Mouse (Mus musculus): Measurements from ENCODE around the gene Srxn1.
"Not testable (repeated sequence)": the region's sequence is repeated elsewhere in the genome, so short reads cannot be mapped to it uniquely, and the experiment has no call there.

The Srxn1 gene

DNA sequence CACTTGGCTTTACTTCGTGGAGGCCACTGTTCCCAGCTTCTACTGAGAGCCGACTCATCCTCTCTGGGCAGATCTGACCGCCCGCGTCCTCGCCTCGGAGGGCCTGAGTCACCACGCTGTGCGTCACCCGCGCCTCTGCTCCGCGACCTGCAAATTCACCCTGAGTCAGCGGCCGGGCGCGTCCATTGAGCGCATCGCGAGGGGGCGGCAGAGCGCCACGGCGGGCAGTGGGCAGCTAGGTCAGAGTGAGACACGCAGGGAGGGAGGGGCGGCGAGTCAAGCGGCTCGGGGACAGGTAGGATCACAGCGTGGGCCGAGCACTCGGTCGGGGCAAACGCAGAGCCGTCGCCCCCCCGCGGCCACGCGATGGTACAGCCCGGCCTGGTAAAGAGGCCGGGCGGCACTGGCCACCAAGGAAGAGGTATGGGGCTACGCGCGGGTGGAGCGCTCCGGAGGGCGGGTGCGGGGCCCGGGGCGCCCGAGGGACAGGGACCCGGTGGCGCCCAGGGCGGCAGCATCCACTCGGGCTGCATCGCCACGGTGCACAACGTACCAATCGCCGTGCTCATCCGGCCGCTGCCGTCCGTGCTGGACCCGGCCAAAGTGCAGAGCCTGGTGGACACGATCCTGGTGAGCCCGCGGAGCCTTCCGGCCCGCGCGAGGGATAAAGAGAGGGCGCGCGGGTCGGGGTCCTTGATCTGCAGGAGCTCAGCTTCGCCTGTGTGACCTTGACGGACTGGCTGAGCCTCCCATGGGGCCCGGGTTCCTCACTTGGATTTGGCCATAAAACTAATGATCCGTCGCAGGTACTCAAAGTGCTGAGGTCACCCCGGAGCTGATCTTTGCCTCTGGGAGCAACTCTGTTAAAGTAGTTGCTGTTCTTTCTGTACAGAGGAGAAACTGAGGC, at the start of gene Srxn1:
Srxn1 (plus strand) TSS at position 199 of the 907 bp plus-strand sequence.
- peak; percentile 87 to 93 for DNase-seq (ENCODE audit: low spot score in 2 of 2)

- DNase-seq (ENCODE audit: low spot score in 2 of 2) = peak in 1 of 2 experiments; percentile 27
Measured at GRCm38 (mm10) chr2:152056368-152057251, 48.7 kb upstream of the Srxn1 start.

DNA sequence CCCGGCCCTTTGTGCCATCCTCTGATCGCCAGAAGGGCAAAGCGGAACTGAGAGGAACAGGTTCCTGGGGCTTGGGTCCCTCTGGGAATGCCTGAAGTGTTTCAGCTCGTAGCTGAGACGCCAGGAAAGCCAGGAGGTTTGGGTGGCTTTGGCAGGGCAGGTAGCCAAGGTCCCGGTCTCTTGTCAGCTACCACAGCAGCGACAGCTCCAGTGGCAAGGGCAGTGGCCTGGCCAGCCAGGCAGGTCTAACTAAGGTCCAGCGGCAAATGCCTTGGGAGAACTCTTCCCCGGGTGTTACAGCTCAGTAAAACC, 48.1 kb upstream of the Srxn1 start:
- no peak for DNase-seq (ENCODE audit: low spot score in 2 of 2)

GRCm38 (mm10) chr2:152062817-152063216, 42.5 kb upstream of the Srxn1 start:
- DNase-seq (ENCODE audit: low spot score in 2 of 2) = not testable (repeated sequence)

DNA sequence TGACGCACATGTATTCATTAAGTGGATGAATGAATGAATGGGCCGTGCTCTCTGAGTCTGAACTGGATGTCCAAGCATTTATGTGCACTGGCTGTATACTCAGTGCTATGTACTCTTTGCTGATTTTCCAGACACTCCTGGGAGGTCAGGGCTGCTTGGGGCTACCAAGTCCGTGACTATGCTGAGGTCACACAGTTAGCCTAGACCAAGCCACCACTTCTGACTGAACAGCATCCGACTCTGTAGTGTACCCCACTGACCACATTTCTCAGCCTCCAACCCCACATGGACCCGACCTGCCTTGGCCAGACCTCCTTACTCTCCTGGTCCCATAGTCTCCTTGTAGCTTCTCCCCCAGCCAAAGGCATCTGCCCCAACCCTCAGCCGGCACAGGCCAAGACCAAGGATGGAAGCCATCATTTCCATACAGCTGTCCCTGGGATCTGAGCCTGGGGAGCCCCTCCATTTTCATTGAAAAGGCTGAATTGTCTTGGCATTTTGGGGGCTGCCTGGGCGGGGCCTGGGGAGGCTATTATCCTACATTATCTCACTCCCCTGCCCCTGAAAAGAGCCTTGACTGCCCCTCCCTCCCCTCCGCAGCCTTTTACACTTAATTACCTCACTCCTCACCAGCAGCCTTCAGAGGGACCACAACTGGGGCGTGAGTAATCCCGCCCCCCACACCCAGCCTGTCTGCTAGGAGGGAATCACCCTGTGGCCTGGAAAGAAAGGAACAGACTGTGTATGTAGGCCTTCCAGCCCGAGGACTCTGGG, 36.5 kb upstream of the Srxn1 start:
- DNase-seq (ENCODE audit: low spot score in 2 of 2) = no peak

DNA sequence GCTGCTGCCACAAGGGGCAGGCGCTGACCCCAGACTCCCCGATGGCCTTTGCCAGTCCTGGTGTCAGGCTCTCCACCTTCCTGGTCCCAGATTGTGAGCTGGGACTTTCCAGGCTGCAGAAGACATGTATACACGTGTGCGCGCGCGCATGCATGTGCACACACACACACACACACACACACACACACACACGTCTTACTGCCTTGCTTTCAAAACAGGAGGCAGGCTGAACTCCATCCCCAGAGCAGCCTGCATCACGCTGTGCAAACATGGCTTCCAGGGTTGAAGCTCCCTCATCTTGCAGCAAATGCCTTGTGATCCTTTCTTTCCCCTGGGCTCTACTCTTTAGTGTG, 35.9 kb upstream of the Srxn1 start:
- no peak for DNase-seq (ENCODE audit: low spot score in 2 of 2)

DNA sequence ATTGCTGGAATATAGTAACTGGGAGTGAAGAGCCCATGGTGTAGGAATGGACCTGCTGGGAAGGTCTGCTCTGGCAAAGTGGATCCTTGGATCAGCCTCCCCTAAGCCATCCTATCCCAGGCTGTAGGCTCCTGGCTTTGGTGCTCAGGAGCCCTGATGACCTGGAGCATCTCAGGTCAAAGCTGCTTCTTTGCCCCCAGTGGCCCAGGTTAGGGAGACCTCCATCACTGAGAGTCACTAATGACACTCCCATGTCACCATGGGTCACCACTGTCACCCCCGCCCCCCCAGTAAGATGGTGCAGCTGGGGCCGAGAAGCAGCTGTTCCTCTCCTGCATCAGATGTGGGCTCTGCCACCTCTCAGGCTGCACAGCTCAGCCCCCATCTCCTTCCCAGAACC, 35.4 kb upstream of the Srxn1 start:
- DNase-seq (ENCODE audit: low spot score in 2 of 2) = no peak

DNA sequence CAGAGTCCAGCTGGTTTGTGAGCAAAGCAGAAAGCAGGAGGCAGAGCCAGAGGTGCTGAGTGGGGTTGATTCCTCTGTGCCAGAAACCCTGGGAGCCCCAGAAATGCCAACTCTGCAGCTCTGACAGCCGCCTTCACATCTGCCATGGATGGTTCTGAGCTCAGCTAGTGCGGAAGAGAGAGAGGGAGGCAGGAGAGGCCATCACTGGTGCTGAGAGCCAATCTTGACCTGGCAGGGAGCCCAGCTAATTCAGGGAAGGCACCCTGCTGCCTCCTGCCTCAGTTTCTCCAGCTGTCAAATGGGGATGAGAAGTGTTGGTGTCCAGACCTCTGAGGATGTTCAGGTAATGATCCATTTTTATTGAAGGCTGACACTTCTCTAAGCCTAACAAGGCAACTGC, 30.8 kb upstream of the Srxn1 start:
- no peak for DNase-seq (ENCODE audit: low spot score in 2 of 2)

GRCm38 (mm10) chr2:152075294-152075889, 29.9 kb upstream of the Srxn1 start:
- no peak for DNase-seq (ENCODE audit: low spot score in 2 of 2)

- DNase-seq (ENCODE audit: low spot score in 2 of 2) = no peak
Measured at GRCm38 (mm10) chr2:152077337-152077736, 28.0 kb upstream of the Srxn1 start.

DNA sequence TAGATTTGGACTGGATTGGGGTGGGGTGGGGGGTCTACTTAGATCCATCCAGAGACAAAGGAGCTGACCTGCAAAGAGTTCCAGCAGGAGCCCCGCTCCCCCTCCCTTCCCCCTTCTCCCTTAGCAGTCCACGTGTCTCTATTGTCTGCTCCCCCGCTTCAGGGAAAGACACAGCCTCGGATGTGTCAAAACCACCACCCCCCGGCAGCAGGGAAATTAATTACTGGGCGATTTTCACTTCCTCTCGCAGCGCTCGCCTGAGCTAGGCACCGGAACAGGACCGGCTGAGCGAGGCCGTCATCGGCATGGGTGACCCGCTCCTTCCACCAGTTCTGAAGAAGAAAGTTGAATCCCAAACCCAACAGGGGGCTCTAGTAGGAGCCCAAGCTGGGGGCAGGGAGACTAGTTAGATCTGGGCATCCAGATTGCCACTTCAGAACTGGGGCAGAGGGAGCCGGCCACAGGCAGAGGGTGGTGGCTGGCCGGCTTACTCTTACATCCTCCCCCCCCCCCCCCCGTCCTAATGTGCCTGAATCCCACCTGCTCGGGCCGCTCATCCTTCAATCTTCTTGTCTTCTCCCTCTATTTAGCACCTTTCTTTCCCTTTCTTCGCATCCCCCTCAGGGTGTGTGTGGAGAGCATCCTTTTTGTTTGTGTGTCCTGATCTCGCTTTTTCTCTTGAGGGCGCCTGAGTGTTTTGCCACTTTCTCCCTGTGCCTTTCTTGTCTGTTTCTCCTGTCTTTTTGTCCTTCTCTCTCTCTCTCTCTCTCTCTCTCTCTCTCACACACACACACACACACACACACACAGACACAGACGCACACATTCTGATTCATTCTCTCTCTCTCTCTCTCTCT, 24.4 kb upstream of the Srxn1 start, which contains the start of gene Scrt2:
Scrt2 (plus strand) TSS at position 845 of the 857 bp plus-strand sequence.
- DNase-seq (ENCODE audit: low spot score in 2 of 2) = peak; percentile 25 to 36

GRCm38 (mm10) chr2:152081641-152082448, 23.5 kb upstream of the Srxn1 start:
- DNase-seq (ENCODE audit: low spot score in 2 of 2) = peak; percentile 56 to 64

DNA sequence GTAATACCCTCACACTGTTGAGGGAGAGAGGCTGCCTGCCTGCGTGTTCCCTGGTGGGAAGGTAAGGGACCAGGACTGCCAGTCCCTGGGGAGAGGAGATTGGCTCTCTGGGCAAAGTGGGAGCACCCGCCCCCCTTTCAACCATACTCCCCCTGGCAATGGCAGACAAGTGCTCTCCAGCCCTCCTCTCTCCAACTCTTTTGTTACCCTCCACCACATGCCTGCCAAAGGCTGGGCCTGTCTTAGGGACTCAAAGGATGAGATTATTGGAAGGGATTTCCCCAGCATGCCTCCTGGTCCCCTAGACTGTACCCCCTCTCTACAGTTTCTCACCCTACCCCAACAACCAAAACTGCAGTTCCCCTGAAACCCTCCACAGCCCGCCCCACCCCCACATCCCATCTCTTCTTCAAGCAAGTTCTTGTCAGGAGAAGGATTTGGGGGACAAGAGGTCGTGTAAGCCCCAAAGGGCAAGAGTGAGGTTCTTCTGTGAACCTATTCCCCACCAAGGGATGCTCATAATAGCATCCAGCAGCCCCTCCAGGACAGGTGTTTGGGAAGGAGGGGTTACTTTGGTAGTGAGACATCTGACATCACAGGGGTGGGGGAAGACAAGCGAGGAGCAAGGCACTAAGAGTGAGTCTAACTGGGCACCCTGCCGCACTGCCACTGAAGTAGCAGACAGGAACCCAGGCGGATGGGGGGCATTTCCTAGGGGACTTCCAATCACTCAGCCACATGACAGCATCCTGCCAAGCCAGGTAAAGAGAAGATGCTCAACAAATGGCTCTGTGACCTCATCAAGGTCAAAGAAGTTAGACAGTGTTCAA, 22.6 kb upstream of the Srxn1 start:
- no peak for DNase-seq (ENCODE audit: low spot score in 2 of 2)

- no peak for DNase-seq (ENCODE audit: low spot score in 2 of 2)
Measured at GRCm38 (mm10) chr2:152083411-152083810, 21.9 kb upstream of the Srxn1 start.

- DNase-seq (ENCODE audit: low spot score in 2 of 2) = no peak
Measured at GRCm38 (mm10) chr2:152084298-152084697, 21.0 kb upstream of the Srxn1 start.

GRCm38 (mm10) chr2:152085414-152085813, 19.9 kb upstream of the Srxn1 start:
- no peak for DNase-seq (ENCODE audit: low spot score in 2 of 2)

- no peak for DNase-seq (ENCODE audit: low spot score in 2 of 2)
Measured at GRCm38 (mm10) chr2:152086451-152086850, 18.9 kb upstream of the Srxn1 start.

DNA sequence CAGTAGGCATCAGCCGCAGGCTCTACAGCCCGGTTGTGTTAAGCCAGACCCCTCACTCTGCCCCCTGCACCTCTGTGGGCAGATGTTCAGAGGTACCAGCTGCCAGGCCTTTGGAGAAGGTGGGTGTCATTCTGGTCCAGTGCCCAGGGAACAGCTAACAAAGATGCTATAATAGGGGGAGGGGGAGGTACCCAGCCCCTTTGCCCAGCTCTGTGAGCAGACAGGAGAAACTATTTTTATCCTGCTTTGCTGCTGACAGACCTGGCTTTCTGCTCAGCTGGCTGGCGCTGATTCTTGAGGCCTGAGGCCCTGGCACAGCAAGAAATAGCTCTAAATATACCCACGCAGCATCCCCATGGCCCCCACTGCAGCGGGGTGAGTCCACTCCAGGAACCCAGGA, 18.2 kb upstream of the Srxn1 start:
- DNase-seq (ENCODE audit: low spot score in 2 of 2) = peak in 1 of 2 experiments; percentile 42

GRCm38 (mm10) chr2:152089078-152089477, 16.2 kb upstream of the Srxn1 start:
- peak in 1 of 2 experiments; percentile 36 for DNase-seq (ENCODE audit: low spot score in 2 of 2)

All from heart, adult 9 months (tissue).